Mouse (Mus musculus): Measurements from ENCODE around the gene Ins2. TPM values are rescaled to one million over a fixed set of nuclear protein-coding genes. Genes with fewer than 3 reads are reported as not detected.

Ins2 gene
- polyA plus RNA-seq, 1 experiment: 0.63 TPM

GRCm38 (mm10) chr7:142646676-142647075 is 96.5 kb downstream of the Ins2 start:
- TF ChIP-seq POLR2A (IDR thresholded peaks at IDR 0.05; ENCODE audit: low read depth, low read length): no peak
- Histone ChIP-seq H3K36me3 (ENCODE audit: control insufficient read depth, insufficient read depth, low read length) (no peaks in the 10 kb centered on the region), H3K4me3 (ENCODE audit: low read depth, low read length) (no peak overlapping the region), H3K4me1 (ENCODE audit: control insufficient read depth, insufficient read depth, insufficient read length, low read length) (no peaks in the 10 kb centered on the region), H3K27ac (ENCODE audit: insufficient read depth, low read depth, low read length) (no peak overlapping the region), H3K27me3 (ENCODE audit: control insufficient read depth, insufficient read depth, low read length) (0 out of 2 replicates have a peak, but pooled peaks cover 2% of the 10 kb centered on the region)
- 64% methylated on average over 6 of the region's 6 CpGs for WGBS

- Histone ChIP-seq H3K4me3 (ENCODE audit: low read depth, low read length) (no peak overlapping the region), H3K27ac (ENCODE audit: insufficient read depth, low read depth, low read length) (no peak overlapping the region), H3K27me3 (ENCODE audit: control insufficient read depth, insufficient read depth, low read length) (0 out of 2 replicates have a peak, but pooled peaks cover 2% of the 10 kb centered on the region), H3K36me3 (ENCODE audit: control insufficient read depth, insufficient read depth, low read length) (no peaks in the 10 kb centered on the region), H3K4me1 (ENCODE audit: control insufficient read depth, insufficient read depth, insufficient read length, low read length) (no peaks in the 10 kb centered on the region)
- TF ChIP-seq CTCF (IDR thresholded peaks at IDR 0.05; ENCODE audit: extremely low read depth, insufficient read length, insufficient replicate concordance, low read depth, low read length) (no peak), POLR2A (IDR thresholded peaks at IDR 0.05; ENCODE audit: low read depth, low read length) (no peak)
- 17% methylated on average over 5 of the region's 5 CpGs for WGBS
These were observed 98.1 kb downstream of the Ins2 start for GRCm38 (mm10) chr7:142645045-142645444.

GRCm38 (mm10) chr7:142636178-142636577 is 107.0 kb downstream of the Ins2 start:
- Histone ChIP-seq H3K36me3 (ENCODE audit: control insufficient read depth, insufficient read depth, low read length) (no peaks in the 10 kb centered on the region), H3K4me3 (ENCODE audit: low read depth, low read length) (no peak overlapping the region), H3K4me1 (ENCODE audit: control insufficient read depth, insufficient read depth, insufficient read length, low read length) (no peaks in the 10 kb centered on the region), H3K27ac (ENCODE audit: insufficient read depth, low read depth, low read length) (no peak overlapping the region), H3K27me3 (ENCODE audit: control insufficient read depth, insufficient read depth, low read length) (no peaks in the 10 kb centered on the region)
- no peak for TF ChIP-seq POLR2A (IDR thresholded peaks at IDR 0.05; ENCODE audit: low read depth, low read length)
- TF ChIP-seq CTCF (IDR thresholded peaks at IDR 0.05; ENCODE audit: extremely low read depth, insufficient read length, insufficient replicate concordance, low read depth, low read length): no peak

GRCm38 (mm10) chr7:142630691-142631090 is 112.5 kb downstream of the Ins2 start:
- 64% methylated on average over 10 of the region's 10 CpGs for WGBS
- Histone ChIP-seq H3K4me3 (ENCODE audit: low read depth, low read length) (no peak overlapping the region), H3K4me1 (ENCODE audit: control insufficient read depth, insufficient read depth, insufficient read length, low read length) (no peaks in the 10 kb centered on the region), H3K36me3 (ENCODE audit: control insufficient read depth, insufficient read depth, low read length) (no peaks in the 10 kb centered on the region), H3K27ac (ENCODE audit: insufficient read depth, low read depth, low read length) (no peak overlapping the region), H3K27me3 (ENCODE audit: control insufficient read depth, insufficient read depth, low read length) (no peaks in the 10 kb centered on the region)
- TF ChIP-seq POLR2A (IDR thresholded peaks at IDR 0.05; ENCODE audit: low read depth, low read length) (no peak), CTCF (IDR thresholded peaks at IDR 0.05; ENCODE audit: extremely low read depth, insufficient read length, insufficient replicate concordance, low read depth, low read length) (no peak)

- 77% methylated on average over 6 of the region's 6 CpGs for WGBS
- Histone ChIP-seq H3K4me1 (ENCODE audit: control insufficient read depth, insufficient read depth, insufficient read length, low read length) (no peaks in the 10 kb centered on the region), H3K4me3 (ENCODE audit: low read depth, low read length) (no peak overlapping the region), H3K36me3 (ENCODE audit: control insufficient read depth, insufficient read depth, low read length) (no peaks in the 10 kb centered on the region), H3K27ac (ENCODE audit: insufficient read depth, low read depth, low read length) (no peak overlapping the region), H3K27me3 (ENCODE audit: control insufficient read depth, insufficient read depth, low read length) (no peaks in the 10 kb centered on the region)
- no peak for TF ChIP-seq POLR2A (IDR thresholded peaks at IDR 0.05; ENCODE audit: low read depth, low read length)
- TF ChIP-seq CTCF (IDR thresholded peaks at IDR 0.05; ENCODE audit: extremely low read depth, insufficient read length, insufficient replicate concordance, low read depth, low read length): no peak
These were observed 113.4 kb downstream of the Ins2 start for GRCm38 (mm10) chr7:142629806-142630205.

Other genes with a start within 250 kb of the Ins2 start
- 0.10 TPM in 1 of 2 replicates, not detected in the other for gene Tnnt3, start 244.5 kb downstream of the Ins2 start, polyA plus RNA-seq (2012; rRNA removed)
- 4.8 and 10.5 TPM in 2 replicates for gene Mrpl23, start 210.7 kb downstream of the Ins2 start, polyA plus RNA-seq (2012; rRNA removed)
- 9.0 and 71.0 TPM in 2 replicates for gene Igf2, start 76.6 kb downstream of the Ins2 start, polyA plus RNA-seq (2012; rRNA removed)
- gene Gm49394, start 73.4 kb downstream of the Ins2 start, polyA plus RNA-seq (2012; rRNA removed): 0.30 TPM in 1 of 2 replicates, not detected in the other
- 0.23 and 2.3 TPM in 2 replicates for gene Th, start 187.7 kb upstream of the Ins2 start, polyA plus RNA-seq (2012; rRNA removed)
- gene Ascl2, start 225.9 kb upstream of the Ins2 start, polyA plus RNA-seq (2012; rRNA removed): 9.8 and 18.1 TPM in 2 replicates

Measured in small intestine, adult 2 months (tissue).